Mouse (Mus musculus): ENCODE results near the gene Gm21789.
"Not testable (repeated sequence)": the region's sequence is repeated elsewhere in the genome, so short reads cannot be mapped to it uniquely, and the experiment has no call there.

Gm21789 gene

GRCm38 (mm10) chrX:32941468-32941867 lies at the start of gene Gm21789:
TSS of gene Gm21789 (plus strand) at chrX:32941768.
- in situ Hi-C loops (cut with MboI; ENCODE audit: low pct_unique_long_range_greater_than_20kb in 1 of 2, low sequenced_read_pairs in 2 of 2, unreplicated experiment in 1 of 2) = not testable (repeated sequence)

GRCm38 (mm10) chrX:32894325-32894724 lies 47.2 kb upstream of the Gm21789 start, which contains the start of gene Btbd35f30:
TSS of gene Btbd35f30 (plus strand) at chrX:32894625.
- in situ Hi-C loops (cut with MboI; ENCODE audit: low pct_unique_long_range_greater_than_20kb in 1 of 2, low sequenced_read_pairs in 2 of 2, unreplicated experiment in 1 of 2) = not testable (repeated sequence)

GRCm38 (mm10) chrX:32973597-32973996 lies 32.0 kb downstream of the Gm21789 start, which contains the start of gene Btbd35f5:
TSS of gene Btbd35f5 (plus strand) at chrX:32973897.
- in situ Hi-C loops (cut with MboI; ENCODE audit: low pct_unique_long_range_greater_than_20kb in 1 of 2, low sequenced_read_pairs in 2 of 2, unreplicated experiment in 1 of 2) = not testable (repeated sequence)

All from mouse embryonic stem cell (cell line).